Mouse (Mus musculus) small intestine, adult 2 months (tissue): Measurements from ENCODE around the gene Tubgcp2.

ENCODE experiments used
- CTCF ChIP-seq: fragments of 200-500 bp; IDR thresholded peaks from 2 replicates; pipeline ENCODE4 v1.5.1; 2012; ENCODE audit warnings: low read depth, mild to moderate bottlenecking, control low read depth, inconsistent platforms, low read length, moderate library complexity, mixed read lengths; ENCODE audit not compliant: insufficient replicate concordance, insufficient read length; ENCODE audit errors: extremely low read depth
- POLR2A ChIP-seq: fragments of 200-500 bp; IDR thresholded peaks from 2 replicates; pipeline ENCODE4 v1.6.1; 2012; ENCODE audit warnings: low read depth, mild to moderate bottlenecking, control low read depth, inconsistent platforms, low read length, moderate library complexity

- TF ChIP-seq CTCF (no peak), POLR2A (no peak)
Measured at GRCm38 (mm10) chr7:139994202-139994601, 42.3 kb downstream of the Tubgcp2 start.
